Mouse (Mus musculus): ENCODE results near the gene Pik3r2.

The Pik3r2 gene

GRCm38 (mm10) chr8:70773833-70774232 is 2.7 kb downstream of the Pik3r2 start:
- in situ Hi-C loops (cut with MboI, MseI): loop anchor here (10.0 kb wide), 1 partner anchor 61 kb away; the partner anchor contains the start of gene Arrdc2

DNA sequence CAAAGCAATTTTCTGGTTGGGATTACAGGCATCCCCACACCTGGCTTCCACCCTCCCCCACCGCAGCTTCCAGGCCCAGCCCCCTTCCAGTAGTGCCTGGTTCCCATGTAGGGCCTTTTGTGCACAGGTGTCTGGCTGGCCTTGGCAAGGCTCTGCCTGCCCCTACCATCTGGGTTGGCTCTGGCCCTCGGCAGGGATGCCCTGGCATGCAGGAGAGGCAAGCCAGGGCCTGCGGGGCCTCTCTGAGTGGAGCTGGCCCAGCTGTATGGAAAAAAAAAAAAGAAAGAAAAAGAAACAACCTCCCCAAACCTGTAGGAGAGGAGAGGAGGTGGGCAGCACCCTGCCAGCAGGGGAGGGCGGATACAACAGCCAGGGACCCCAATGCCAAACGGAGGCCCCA is 3.1 kb downstream of the Pik3r2 start:
- in situ Hi-C loops (cut with MboI, MseI): loop anchor here (10.0 kb wide), 1 partner anchor 61 kb away; the partner anchor contains the start of gene Arrdc2

- in situ Hi-C loops (cut with MboI, MseI): loop anchor here (10.0 kb wide), 1 partner anchor 62 kb away; the partner anchor contains the start of gene Arrdc2
Measured at GRCm38 (mm10) chr8:70772890-70773289, 3.6 kb downstream of the Pik3r2 start.

DNA sequence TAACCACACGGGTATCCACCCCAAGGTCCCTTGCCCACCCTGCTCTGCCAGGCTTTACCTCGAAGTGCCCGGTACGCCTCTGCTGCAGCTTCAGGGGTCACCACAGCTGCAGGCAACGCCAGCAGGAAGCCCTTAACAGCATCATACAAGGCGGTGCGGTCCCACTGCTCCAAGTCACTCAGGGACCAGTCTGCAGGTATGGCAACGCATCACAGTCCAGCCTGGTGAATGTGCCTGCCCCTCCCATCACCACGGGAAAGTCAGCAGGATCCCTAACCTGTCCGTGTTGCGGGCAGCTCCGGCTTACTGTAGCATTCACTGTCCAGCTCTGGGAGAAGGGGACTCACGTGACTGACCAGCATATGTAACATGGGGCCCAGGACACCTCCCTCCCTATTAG is 4.4 kb downstream of the Pik3r2 start:
- in situ Hi-C loops (cut with MboI, MseI): loop anchor here (10.0 kb wide), 1 partner anchor 63 kb away; the partner anchor contains the start of gene Arrdc2

- in situ Hi-C loops (cut with MboI, MseI): loop anchor here (10.0 kb wide), 1 partner anchor 64 kb away; the partner anchor contains the start of gene Arrdc2
Measured at GRCm38 (mm10) chr8:70771217-70771616, 5.3 kb downstream of the Pik3r2 start.

DNA sequence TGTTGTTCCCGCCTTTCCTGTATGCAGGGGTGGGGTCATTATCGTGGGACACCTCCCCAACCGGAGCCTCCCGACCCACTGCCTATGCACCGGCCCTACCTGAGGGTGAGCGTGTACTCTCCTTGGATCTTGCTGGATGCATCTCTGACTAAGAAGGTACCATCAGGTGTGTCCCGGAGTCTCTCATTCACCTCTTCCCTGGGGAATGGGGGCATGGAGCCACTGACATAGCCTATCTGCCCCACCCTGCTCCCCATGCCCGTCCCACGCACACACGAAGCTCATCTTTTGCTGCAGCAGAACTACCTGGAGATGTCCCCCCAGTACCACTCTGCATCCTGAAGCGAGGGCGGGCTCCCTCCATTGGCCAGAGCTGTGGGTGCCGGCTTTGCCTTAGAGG is 5.8 kb downstream of the Pik3r2 start:
- in situ Hi-C loops (cut with MboI, MseI): loop anchor here (10.0 kb wide), 1 partner anchor 64 kb away; the partner anchor contains the start of gene Arrdc2

GRCm38 (mm10) chr8:70769858-70770257 is 6.7 kb downstream of the Pik3r2 start:
- in situ Hi-C loops (cut with MboI, MseI): loop anchor here (5.0 to 10.0 kb wide), 2 partner anchors 53 to 65 kb away; partner anchors contain the start of genes Arrdc2 and Gm3336

- in situ Hi-C loops (cut with MboI, MseI): loop anchor here (5.0 kb wide), 1 partner anchor 52 kb away; the partner anchor contains the start of gene Gm3336
Measured at GRCm38 (mm10) chr8:70769359-70769758, 7.2 kb downstream of the Pik3r2 start.

- in situ Hi-C loops (cut with MboI, MseI): loop anchor here (5.0 kb wide), 1 partner anchor 52 kb away; the partner anchor contains the start of gene Gm3336
Measured at GRCm38 (mm10) chr8:70768956-70769355, 7.6 kb downstream of the Pik3r2 start.

DNA sequence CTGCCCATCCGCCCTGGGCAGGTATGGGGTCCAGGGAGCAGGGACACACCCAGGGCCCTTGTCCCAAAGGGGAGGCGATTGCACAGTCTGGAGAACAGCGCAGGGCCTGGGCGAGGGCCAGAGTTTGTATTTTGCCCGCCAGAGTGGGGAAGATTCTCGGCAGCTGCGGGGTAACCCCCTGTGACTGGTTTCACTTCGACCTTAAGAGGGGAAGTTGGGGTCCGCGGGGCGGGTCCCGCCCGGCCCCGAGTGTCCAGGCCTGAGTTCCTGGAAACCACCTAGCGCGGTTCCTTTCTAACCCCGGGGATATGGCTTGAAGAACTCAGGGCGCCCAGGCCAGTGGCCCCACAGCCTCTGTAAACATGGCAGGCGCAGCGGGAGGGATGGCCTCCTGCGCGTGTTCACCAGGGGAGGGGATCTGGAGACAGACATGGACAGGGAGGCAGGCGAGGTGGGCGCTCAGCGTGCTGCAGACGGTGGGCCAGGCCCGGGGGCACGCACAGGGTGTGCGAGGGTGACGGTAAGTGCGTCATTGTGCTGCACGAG is 8.2 kb downstream of the Pik3r2 start:
- in situ Hi-C loops (cut with MboI, MseI): loop anchor here (5.0 kb wide), 1 partner anchor 51 kb away; the partner anchor contains the start of gene Gm3336

GRCm38 (mm10) chr8:70767503-70767902 is 9.0 kb downstream of the Pik3r2 start:
- in situ Hi-C loops (cut with MboI, MseI): loop anchor here (5.0 kb wide), 1 partner anchor 50 kb away; the partner anchor contains the start of gene Gm3336

DNA sequence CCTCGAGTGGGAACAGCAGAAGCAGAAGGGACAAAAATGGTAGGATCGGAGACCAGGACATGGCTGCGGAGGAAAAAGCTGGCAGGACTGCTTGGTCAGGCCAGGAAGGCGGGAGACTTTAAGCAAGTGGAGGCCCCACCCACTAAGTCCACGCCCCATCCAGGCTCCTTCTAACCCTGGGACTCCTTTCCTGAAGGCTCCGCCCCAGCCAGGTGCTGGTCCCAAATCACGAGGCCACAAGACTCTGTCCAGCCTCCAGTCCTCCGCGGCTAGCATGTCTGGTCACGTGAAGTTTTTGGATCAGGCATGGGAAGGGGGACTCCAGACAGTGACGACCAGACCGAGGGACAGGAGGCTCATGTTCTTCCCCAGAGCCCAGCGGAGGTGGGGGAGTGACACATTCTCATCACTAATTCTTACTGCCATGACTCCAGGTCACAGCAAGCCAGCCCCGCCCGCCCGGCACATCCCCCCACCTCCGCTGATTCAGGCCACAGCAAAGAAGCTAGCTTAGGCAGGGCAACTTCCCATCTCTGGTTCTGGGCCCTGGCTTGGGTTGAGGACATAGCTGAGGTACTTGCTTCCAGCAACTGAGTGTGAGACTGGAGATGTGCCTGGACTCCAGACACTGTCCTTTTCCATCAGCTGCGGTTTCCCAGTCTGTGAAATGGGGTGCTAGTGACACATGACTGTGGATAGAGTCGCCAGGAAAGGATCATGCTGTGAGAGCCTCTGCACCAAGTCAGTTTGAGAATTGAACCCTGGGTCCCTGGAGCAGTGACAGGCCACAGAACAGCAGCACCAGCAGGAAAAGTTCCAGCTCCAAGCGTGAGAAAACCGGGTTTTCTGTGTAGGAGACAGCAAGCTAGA is 9.7 kb downstream of the Pik3r2 start:
- in situ Hi-C loops (cut with MboI, MseI): loop anchor here (5.0 kb wide), 1 partner anchor 50 kb away; the partner anchor contains the start of gene Gm3336

- in situ Hi-C loops (cut with MboI, MseI): loop anchor here (5.0 kb wide), 1 partner anchor 49 kb away; the partner anchor contains the start of gene Gm3336
Measured at GRCm38 (mm10) chr8:70765838-70766570, 10.5 kb downstream of the Pik3r2 start.

DNA sequence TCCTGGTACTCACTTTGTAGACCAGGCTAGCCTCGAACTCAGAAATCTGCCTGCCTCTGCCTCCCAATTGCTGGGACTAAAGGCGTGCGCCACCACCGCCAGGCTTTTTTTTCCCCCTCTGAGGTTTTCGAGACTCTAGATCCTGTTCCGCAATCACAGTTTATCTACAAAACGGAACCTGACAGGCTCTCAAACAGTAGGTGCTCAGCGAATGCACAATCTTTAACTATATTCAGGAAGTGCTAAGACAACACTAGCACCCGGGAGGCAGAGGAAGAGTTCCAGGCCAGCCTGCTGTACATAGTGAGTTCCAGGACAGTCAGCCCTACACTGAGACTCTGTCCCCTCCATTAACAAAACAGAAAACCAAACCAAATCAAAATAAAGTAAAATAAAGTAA is 11.2 kb downstream of the Pik3r2 start:
- in situ Hi-C loops (cut with MboI, MseI): loop anchor here (5.0 kb wide), 1 partner anchor 48 kb away; the partner anchor contains the start of gene Gm3336

- in situ Hi-C loops (cut with MboI, MseI): loop anchor here (5.0 kb wide), 1 partner anchor 47 kb away; the partner anchor contains the start of gene Gm3336
Measured at GRCm38 (mm10) chr8:70764676-70765075, 11.8 kb downstream of the Pik3r2 start.

GRCm38 (mm10) chr8:70764026-70764425 is 12.5 kb downstream of the Pik3r2 start:
- in situ Hi-C loops (cut with MboI, MseI): no loop called here

DNA sequence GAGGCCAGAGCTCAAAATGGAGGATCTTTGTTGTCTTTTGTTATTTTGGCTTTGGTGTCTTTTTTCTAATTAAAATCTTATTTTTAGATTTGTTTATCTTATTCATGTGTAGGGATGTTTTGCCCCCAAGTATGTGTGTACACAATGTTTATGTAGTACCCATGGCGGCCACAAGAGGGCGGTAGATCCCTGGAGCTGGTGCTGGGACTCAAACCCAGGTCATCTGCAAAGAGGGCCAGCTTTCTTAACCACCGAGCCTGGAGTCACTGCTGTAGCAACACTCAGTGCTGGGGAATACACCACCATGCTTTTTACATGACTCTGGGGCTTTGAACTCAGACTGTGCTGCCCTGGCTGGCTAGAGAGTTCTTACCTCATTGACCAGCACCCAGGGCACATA is 13.2 kb downstream of the Pik3r2 start:
- in situ Hi-C loops (cut with MboI, MseI): no loop called here

DNA sequence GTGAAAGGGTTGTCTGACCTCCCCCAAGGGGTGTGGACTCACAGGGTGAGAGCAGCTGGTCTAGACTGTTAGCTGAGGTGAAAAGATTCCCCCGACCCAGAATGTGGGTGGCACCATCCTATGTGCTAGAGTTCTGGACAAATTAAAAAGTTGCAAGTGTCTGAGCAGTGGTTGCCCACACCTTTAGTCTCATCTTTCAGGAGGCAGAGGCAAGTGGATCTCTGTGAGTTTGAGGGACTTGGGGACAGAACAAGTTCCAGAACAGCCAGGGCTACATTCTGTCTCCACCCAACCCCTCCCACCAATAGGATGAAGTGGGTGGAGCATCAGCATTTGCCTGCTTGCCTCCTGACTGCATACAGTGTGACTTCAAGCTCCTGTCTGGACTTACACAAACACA is 14.4 kb downstream of the Pik3r2 start:
- in situ Hi-C loops (cut with MboI, MseI): no loop called here

- in situ Hi-C loops (cut with MboI, MseI): no loop called here
Measured at GRCm38 (mm10) chr8:70760775-70761406, 15.6 kb downstream of the Pik3r2 start, which contains the start of gene Mpv17l2. Gene Mpv17l2, minus strand, starts transcription at chr8:70760946.

- in situ Hi-C loops (cut with MboI, MseI): no loop called here
Measured at GRCm38 (mm10) chr8:70760350-70760749, 16.2 kb downstream of the Pik3r2 start.

Measured in T-helper 2 cell (primary cell).